Mouse (Mus musculus): ENCODE results near the gene Scamp4. TPM values are rescaled to one million over a fixed set of nuclear protein-coding genes. Genes with fewer than 3 reads are reported as not detected.
"Not testable (repeated sequence)": the region's sequence is repeated elsewhere in the genome, so short reads cannot be mapped to it uniquely, and the experiment has no call there.

The Scamp4 gene
- polyA plus RNA-seq, 1 experiment from 2014 or later, result 84.8 TPM

GRCm38 (mm10) chr10:80620796-80621689 lies 18.4 kb downstream of the Scamp4 start:
- Histone ChIP-seq H3K9me3 (no peaks in the 10 kb centered on the region), H3K4me3 (peak overlapping the region; percentile 90), H3K27ac (replicated peaks) (peak overlapping the region; percentile 96), H3K4me1 (peaks cover 46% of the 10 kb centered on the region), H3K36me3 (replicated peaks) (peaks cover 15% of the 10 kb centered on the region), H3K27me3 (replicated peaks; ENCODE audit: low read depth, poor library complexity, severe bottlenecking) (no peaks in the 10 kb centered on the region)
- 63% methylated on average over 16 of the region's 16 CpGs for WGBS
- no peak for DNase-seq (ENCODE audit: low spot score)

GRCm38 (mm10) chr10:80621690-80621939 lies 18.9 kb downstream of the Scamp4 start:
- Histone ChIP-seq H3K27ac (replicated peaks) (peak overlapping the region; percentile 96), H3K4me3 (peak overlapping the region; percentile 90), H3K27me3 (replicated peaks; ENCODE audit: low read depth, poor library complexity, severe bottlenecking) (no peaks in the 10 kb centered on the region), H3K9me3 (no peaks in the 10 kb centered on the region), H3K36me3 (replicated peaks) (peaks cover 20% of the 10 kb centered on the region), H3K4me1 (peaks cover 51% of the 10 kb centered on the region)
- DNase-seq (ENCODE audit: low spot score), result no peak
- 4% methylated on average over 9 of the region's 9 CpGs for WGBS

- no peaks in the 10 kb centered on the region for H3K9me3 ChIP-seq
- H3K27me3 ChIP-seq (replicated peaks; ENCODE audit: low read depth, poor library complexity, severe bottlenecking), result no peaks in the 10 kb centered on the region
- DNase-seq (ENCODE audit: low spot score), result peak; percentile 99
- H3K4me3 ChIP-seq, result peak overlapping the region; percentile 90
- peak overlapping the region; percentile 96 for H3K27ac ChIP-seq (replicated peaks)
- under 1% methylated on average over 64 of the region's 64 CpGs for WGBS
- peaks cover 20% of the 10 kb centered on the region for H3K36me3 ChIP-seq (replicated peaks)
- peaks cover 51% of the 10 kb centered on the region for H3K4me1 ChIP-seq
Measured at GRCm38 (mm10) chr10:80621940-80622660, 19.4 kb downstream of the Scamp4 start.

GRCm38 (mm10) chr10:80622661-80623456 lies 20.2 kb downstream of the Scamp4 start, which contains the start of gene Csnk1g2:
Gene Csnk1g2, plus strand, starts transcription at chr10:80622838.
- H3K4me1 ChIP-seq, result peaks cover 58% of the 10 kb centered on the region

GRCm38 (mm10) chr10:80623457-80624191 lies 21.0 kb downstream of the Scamp4 start:
- peak; percentile 78 for DNase-seq (ENCODE audit: low spot score)
- Histone ChIP-seq H3K9me3 (no peaks in the 10 kb centered on the region), H3K4me3 (peak overlapping the region; percentile 90), H3K27me3 (replicated peaks; ENCODE audit: low read depth, poor library complexity, severe bottlenecking) (no peaks in the 10 kb centered on the region), H3K36me3 (replicated peaks) (peaks cover 31% of the 10 kb centered on the region), H3K27ac (replicated peaks) (peak overlapping the region; percentile 96), H3K4me1 (peaks cover 64% of the 10 kb centered on the region)
- 15% methylated on average over 15 of the region's 15 CpGs for WGBS

More at GRCm38 (mm10) chr10:80622661-80623456, 20.2 kb downstream of the Scamp4 start, which contains the start of gene Csnk1g2:
- Histone ChIP-seq H3K36me3 (replicated peaks) (peaks cover 24% of the 10 kb centered on the region), H3K4me3 (peak within 1 kb of the TSS; percentile 90), H3K9me3 (no peaks in the 10 kb centered on the region), H3K27me3 (replicated peaks; ENCODE audit: low read depth, poor library complexity, severe bottlenecking) (no peaks in the 10 kb centered on the region), H3K27ac (replicated peaks) (peak within 1 kb of the TSS; percentile 96)
- DNase-seq (ENCODE audit: low spot score), result no peak
- 1% methylated on average over 85 of the region's 85 CpGs for WGBS

GRCm38 (mm10) chr10:80625764-80626163 lies 23.1 kb downstream of the Scamp4 start:
- H3K27me3 ChIP-seq (replicated peaks; ENCODE audit: low read depth, poor library complexity, severe bottlenecking), result no peaks in the 10 kb centered on the region
- H3K4me3 ChIP-seq, result no peak overlapping the region; the same call in 1 of the 2 replicates
- no peak overlapping the region for H3K27ac ChIP-seq (replicated peaks)
- no peaks in the 10 kb centered on the region for H3K9me3 ChIP-seq
- peaks cover 53% of the 10 kb centered on the region for H3K36me3 ChIP-seq (replicated peaks)
- H3K4me1 ChIP-seq, result peaks cover 61% of the 10 kb centered on the region
- no peak for DNase-seq (ENCODE audit: low spot score)
- 93% methylated on average over 4 of the region's 4 CpGs for WGBS

GRCm38 (mm10) chr10:80627685-80628084 lies 25.0 kb downstream of the Scamp4 start:
- Histone ChIP-seq H3K27me3 (replicated peaks; ENCODE audit: low read depth, poor library complexity, severe bottlenecking) (no peaks in the 10 kb centered on the region), H3K9me3 (no peaks in the 10 kb centered on the region), H3K27ac (replicated peaks) (0 out of 2 replicates have a peak overlapping the region, but pooled peaks have one; percentile 4), H3K4me1 (peaks cover 52% of the 10 kb centered on the region), H3K36me3 (replicated peaks) (peaks cover 72% of the 10 kb centered on the region), H3K4me3 (no peak overlapping the region)
- DNase-seq (ENCODE audit: low spot score), result peak; percentile 30
- 58% methylated on average over 2 of the region's 2 CpGs for WGBS

- WGBS, result 93% methylated on average over 9 of the region's 9 CpGs
- H3K27ac ChIP-seq (replicated peaks), result no peak overlapping the region
- H3K9me3 ChIP-seq, result no peaks in the 10 kb centered on the region
- peaks cover 82% of the 10 kb centered on the region for H3K36me3 ChIP-seq (replicated peaks)
- H3K4me3 ChIP-seq, result no peak overlapping the region
- no peaks in the 10 kb centered on the region for H3K27me3 ChIP-seq (replicated peaks; ENCODE audit: low read depth, poor library complexity, severe bottlenecking)
- no peak for DNase-seq (ENCODE audit: low spot score)
- peaks cover 43% of the 10 kb centered on the region for H3K4me1 ChIP-seq
Measured at GRCm38 (mm10) chr10:80628925-80629324, 26.3 kb downstream of the Scamp4 start.

GRCm38 (mm10) chr10:80635345-80635744 lies 32.7 kb downstream of the Scamp4 start:
- no peaks in the 10 kb centered on the region for H3K9me3 ChIP-seq
- DNase-seq (ENCODE audit: low spot score), result no peak
- no peak overlapping the region for H3K27ac ChIP-seq (replicated peaks)
- no peaks in the 10 kb centered on the region for H3K27me3 ChIP-seq (replicated peaks; ENCODE audit: low read depth, poor library complexity, severe bottlenecking)
- no peaks in the 10 kb centered on the region for H3K4me1 ChIP-seq
- peaks cover 97% of the 10 kb centered on the region for H3K36me3 ChIP-seq (replicated peaks)
- 81% methylated on average over 6 of the region's 6 CpGs for WGBS
- no peak overlapping the region for H3K4me3 ChIP-seq

GRCm38 (mm10) chr10:80646936-80647335 lies 44.3 kb downstream of the Scamp4 start:
- DNase-seq (ENCODE audit: low spot score), result no peak
- H3K4me3 ChIP-seq, result no peak overlapping the region
- H3K36me3 ChIP-seq (replicated peaks), result peaks cover 96% of the 10 kb centered on the region
- WGBS, result 94% methylated on average over 10 of the region's 10 CpGs
- H3K4me1 ChIP-seq, result peaks cover 10% of the 10 kb centered on the region
- H3K27ac ChIP-seq (replicated peaks), result no peak overlapping the region
- H3K9me3 ChIP-seq, result no peaks in the 10 kb centered on the region
- no peaks in the 10 kb centered on the region for H3K27me3 ChIP-seq (replicated peaks; ENCODE audit: low read depth, poor library complexity, severe bottlenecking)

- Histone ChIP-seq H3K36me3 (replicated peaks) (peaks cover 71% of the 10 kb centered on the region), H3K4me1 (peaks cover 14% of the 10 kb centered on the region)
- not testable (repeated sequence) for H3K9me3 ChIP-seq; H3K4me3 ChIP-seq; H3K27me3 ChIP-seq (replicated peaks; ENCODE audit: low read depth, poor library complexity, severe bottlenecking); H3K27ac ChIP-seq (replicated peaks); DNase-seq (ENCODE audit: low spot score)
- 88% methylated on average over 6 of the region's 6 CpGs for WGBS
Measured at GRCm38 (mm10) chr10:80649910-80650309, 47.2 kb downstream of the Scamp4 start.
